Mouse (Mus musculus) heart, embryonic 11.5 days (tissue): ENCODE measurements at regions not wholly inside any gene's neighbourhood (a gene's known extent, or its start where the extent isn't known, plus 50 kb on each side); places are given as distances from the start of the nearest gene placed in this dataset.

ENCODE experiments used
- ATAC-seq: fragments of 200-750 bp; cut with Nextera tagmentation; replicated peaks from 2 replicates; pipeline ENCODE4 v1.8.0; 2017; ENCODE audit warnings: moderate library complexity; ENCODE audit not compliant: insufficient number of reproducible peaks, low FRiP score, low TSS enrichment
- H3K27ac ChIP-seq: fragments of 300-500 bp; sonication (generic); 2 replicates; pipeline ENCODE4 v1.5.1; 2014; ENCODE audit warnings: mild to moderate bottlenecking, low read depth, low read length
- H3K27me3 ChIP-seq: fragments of 300-500 bp; sonication (generic); 2 replicates; pipeline ENCODE4 v1.6.1; 2014; ENCODE audit warnings: mild to moderate bottlenecking, low read length, mixed read lengths; ENCODE audit not compliant: control insufficient read depth, insufficient read depth
- H3K36me3 ChIP-seq: fragments of 300-500 bp; sonication (generic); 2 replicates; pipeline ENCODE4 v1.6.1; 2014; ENCODE audit warnings: mild to moderate bottlenecking, low read length, moderate library complexity, mixed read lengths; ENCODE audit not compliant: control insufficient read depth, insufficient read depth
- H3K4me1 ChIP-seq: fragments of 300-500 bp; sonication (generic); 2 replicates; pipeline ENCODE4 v1.6.1; 2014; ENCODE audit warnings: low read length; ENCODE audit not compliant: control insufficient read depth, insufficient read depth
- H3K4me2 ChIP-seq: fragments of 300-500 bp; sonication (generic); 2 replicates; pipeline ENCODE4 v1.6.1; 2014; ENCODE audit warnings: mild to moderate bottlenecking, moderate library complexity
- H3K4me3 ChIP-seq: fragments of 300-500 bp; sonication (generic); 2 replicates; pipeline ENCODE4 v1.5.1; 2014; ENCODE audit warnings: low read depth, low read length
- H3K9ac ChIP-seq: fragments of 300-500 bp; sonication (generic); 2 replicates; pipeline ENCODE4 v1.6.1; 2014; ENCODE audit warnings: mild to moderate bottlenecking, low read depth, low read length, moderate library complexity
- H3K9me3 ChIP-seq: fragments of 300-500 bp; sonication (generic); replicated peaks from 2 replicates; pipeline ENCODE4 v1.6.1; 2016; ENCODE audit warnings: low read length; ENCODE audit not compliant: control insufficient read depth
- WGBS: fragments of 180-500 bp; shearing (Covaris S2); extraction: QIAGEN DNeasy Blood & Tissue Kit; methylation state at CpG from one replicate; pipeline ENCODE4 v1.1.7; 2014; ENCODE audit not compliant: insufficient replicate concordance; 5-methylcytosine and 5-hydroxymethylcytosine counted together

- Histone ChIP-seq H3K4me1 (no peaks in the 10 kb centered on the region; the same call in 1 of the 2 replicates), H3K9me3 (no peaks in the 10 kb centered on the region), H3K4me2 (no peak overlapping the region), H3K4me3 (no peak overlapping the region), H3K9ac (no peak overlapping the region), H3K27me3 (no peaks in the 10 kb centered on the region), H3K36me3 (no peaks in the 10 kb centered on the region), H3K27ac (no peak overlapping the region)
- no peak for ATAC-seq
- WGBS: 63% methylated on average over 4 of the region's 4 CpGs
These were observed 256.1 kb upstream of the Zpld1 start for GRCm38 (mm10) chr16:55553896-55554295.

- Histone ChIP-seq H3K4me2 (no peak overlapping the region), H3K4me3 (no peak overlapping the region), H3K27me3 (no peaks in the 10 kb centered on the region), H3K9ac (no peak overlapping the region), H3K36me3 (no peaks in the 10 kb centered on the region), H3K27ac (no peak overlapping the region), H3K9me3 (no peaks in the 10 kb centered on the region), H3K4me1 (no peaks in the 10 kb centered on the region; the same call in 1 of the 2 replicates)
- no peak for ATAC-seq
- WGBS: 92% methylated on average over 1 of the region's 1 CpGs
These were observed 253.6 kb upstream of the Zpld1 start for GRCm38 (mm10) chr16:55551348-55551747.

DNA sequence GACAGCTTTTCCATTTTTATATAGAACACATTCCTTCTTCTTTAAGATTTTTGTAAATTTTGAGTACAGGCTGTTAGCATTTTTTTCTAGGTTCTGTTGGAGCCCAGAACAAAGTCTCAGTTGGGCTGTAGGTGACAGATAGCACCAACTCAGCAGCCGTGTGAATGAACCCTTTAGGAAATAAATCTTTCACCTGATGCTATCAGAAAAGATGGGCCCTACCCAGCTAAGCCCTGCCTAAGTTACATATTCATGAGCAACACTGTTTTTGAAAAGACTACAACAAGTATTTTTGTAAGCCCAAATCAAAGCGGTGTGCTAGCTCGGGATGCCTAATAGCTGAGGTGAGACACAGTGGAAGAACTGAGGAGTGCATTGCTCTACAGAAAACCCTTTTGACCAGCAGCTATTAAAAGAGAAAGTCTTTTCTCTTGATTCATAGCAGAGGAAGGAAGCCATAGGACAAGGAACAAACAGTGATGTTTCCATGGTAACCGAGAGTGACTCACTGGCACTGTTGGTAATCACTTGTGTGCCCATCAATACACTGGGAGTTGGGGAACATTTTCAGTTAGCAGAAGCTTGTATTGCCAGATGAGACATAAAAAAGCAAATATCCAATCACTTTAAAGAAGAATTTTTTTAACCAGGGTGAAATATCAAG is 253.0 kb upstream of the Zpld1 start:
- H3K4me1 ChIP-seq: no peaks in the 10 kb centered on the region; the same call in 1 of the 2 replicates
- H3K9me3 ChIP-seq: no peaks in the 10 kb centered on the region
- H3K36me3 ChIP-seq: no peaks in the 10 kb centered on the region
- H3K4me3 ChIP-seq: no peak overlapping the region
- H3K9ac ChIP-seq: no peak overlapping the region
- no peaks in the 10 kb centered on the region for H3K27me3 ChIP-seq
- H3K27ac ChIP-seq: no peak overlapping the region
- 76% methylated on average over 4 of the region's 4 CpGs for WGBS
- no peak for ATAC-seq
- H3K4me2 ChIP-seq: no peak overlapping the region

DNA sequence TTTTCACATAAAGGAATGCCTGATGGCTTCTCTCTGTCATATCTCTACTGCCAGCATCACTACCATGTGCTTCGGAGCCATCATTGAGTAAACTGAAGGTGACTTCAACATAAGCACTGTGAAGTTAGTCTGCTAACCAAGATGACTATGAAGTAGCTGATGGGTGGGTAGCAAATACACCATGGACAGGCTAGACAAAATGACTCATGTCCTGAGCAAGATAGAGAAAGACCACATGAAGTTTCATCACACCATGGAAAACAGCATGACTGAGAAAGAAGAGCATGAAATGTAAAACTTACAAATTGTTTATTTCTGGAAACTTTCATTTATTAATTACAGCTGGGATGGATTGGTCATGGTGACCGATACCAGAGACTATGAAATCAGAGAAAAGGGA is 249.3 kb upstream of the Zpld1 start:
- ATAC-seq: no peak

GRCm38 (mm10) chr16:55540336-55541015 is 242.7 kb upstream of the Zpld1 start:
- H3K9ac ChIP-seq: no peak overlapping the region
- H3K4me3 ChIP-seq: no peak overlapping the region
- H3K36me3 ChIP-seq: no peaks in the 10 kb centered on the region
- H3K4me2 ChIP-seq: no peak overlapping the region
- WGBS: 71% methylated on average over 3 of the region's 3 CpGs
- no peaks in the 10 kb centered on the region for H3K27me3 ChIP-seq
- no peak for ATAC-seq
- H3K9me3 ChIP-seq: no peaks in the 10 kb centered on the region
- no peak overlapping the region for H3K27ac ChIP-seq
- no peaks in the 10 kb centered on the region for H3K4me1 ChIP-seq

More for the DNA sequence above, 249.3 kb upstream of the Zpld1 start:
- WGBS: 82% methylated on average over 2 of the region's 2 CpGs
- Histone ChIP-seq H3K4me1 (no peaks in the 10 kb centered on the region), H3K27ac (no peak overlapping the region), H3K4me3 (no peak overlapping the region), H3K9ac (no peak overlapping the region), H3K27me3 (no peaks in the 10 kb centered on the region), H3K9me3 (no peaks in the 10 kb centered on the region), H3K36me3 (no peaks in the 10 kb centered on the region), H3K4me2 (no peak overlapping the region)

- Histone ChIP-seq H3K9ac (no peak overlapping the region), H3K27me3 (no peaks in the 10 kb centered on the region), H3K27ac (no peak overlapping the region), H3K36me3 (no peaks in the 10 kb centered on the region), H3K4me2 (no peak overlapping the region), H3K9me3 (no peaks in the 10 kb centered on the region), H3K4me3 (no peak overlapping the region), H3K4me1 (no peaks in the 10 kb centered on the region)
- ATAC-seq: no peak
- 69% methylated on average over 1 of the region's 1 CpGs for WGBS
These were observed 241.4 kb upstream of the Zpld1 start for GRCm38 (mm10) chr16:55539179-55539578.

DNA sequence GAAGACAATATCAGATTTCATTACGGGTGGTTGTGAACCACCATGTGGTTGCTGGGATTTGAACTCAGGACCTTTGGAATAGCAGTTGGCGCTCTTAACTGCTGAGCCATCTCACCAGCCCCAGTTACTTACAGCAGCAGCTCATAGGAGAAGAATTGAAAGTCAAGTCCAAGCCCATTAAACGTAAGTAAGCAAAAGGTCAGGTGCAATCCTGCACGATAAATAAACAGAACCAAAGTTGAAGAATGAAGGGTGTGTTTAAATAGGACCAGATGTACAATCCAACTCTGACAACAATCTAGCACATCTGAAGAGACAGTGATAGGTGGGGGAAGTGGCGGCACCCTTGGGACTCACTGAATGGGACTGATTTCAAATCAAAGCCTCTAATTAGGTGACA is 239.8 kb upstream of the Zpld1 start:
- H3K9me3 ChIP-seq: no peaks in the 10 kb centered on the region
- no peaks in the 10 kb centered on the region for H3K27me3 ChIP-seq
- H3K4me2 ChIP-seq: no peak overlapping the region
- no peak overlapping the region for H3K9ac ChIP-seq
- no peak overlapping the region for H3K4me3 ChIP-seq
- no peak overlapping the region for H3K27ac ChIP-seq
- no peak for ATAC-seq
- H3K4me1 ChIP-seq: no peaks in the 10 kb centered on the region
- WGBS: 74% methylated on average over 5 of the region's 5 CpGs
- H3K36me3 ChIP-seq: no peaks in the 10 kb centered on the region

- Histone ChIP-seq H3K36me3 (no peaks in the 10 kb centered on the region), H3K27me3 (no peaks in the 10 kb centered on the region), H3K9ac (no peak overlapping the region), H3K4me3 (no peak overlapping the region), H3K4me1 (no peaks in the 10 kb centered on the region), H3K27ac (no peak overlapping the region), H3K9me3 (no peaks in the 10 kb centered on the region), H3K4me2 (no peak overlapping the region)
- no peak for ATAC-seq
- 71% methylated on average over 3 of the region's 3 CpGs for WGBS
These were observed 234.9 kb upstream of the Zpld1 start for GRCm38 (mm10) chr16:55532686-55533085.

DNA sequence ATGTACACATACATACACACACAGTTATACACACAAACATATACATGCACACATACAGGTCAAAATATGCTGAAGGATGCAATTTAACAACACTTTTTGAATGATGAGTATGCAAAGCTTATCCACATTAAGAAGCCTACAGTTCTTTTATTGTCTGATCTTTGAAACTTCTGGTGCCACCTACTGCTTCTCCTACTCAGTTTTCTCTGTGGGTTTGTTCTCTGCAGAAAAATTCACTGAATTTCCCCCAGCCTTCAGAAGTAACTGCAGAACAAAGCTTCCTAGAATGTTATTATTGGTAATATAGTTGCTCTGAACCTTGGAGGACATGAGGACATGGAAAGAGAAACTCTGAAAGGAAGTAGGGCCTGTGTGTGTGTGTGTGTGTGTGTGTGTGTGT is 233.1 kb upstream of the Zpld1 start:
- no peak for ATAC-seq
- no peak overlapping the region for H3K4me3 ChIP-seq
- H3K9me3 ChIP-seq: no peaks in the 10 kb centered on the region
- no peak overlapping the region for H3K27ac ChIP-seq
- H3K9ac ChIP-seq: no peak overlapping the region
- no peak overlapping the region for H3K4me2 ChIP-seq
- no peaks in the 10 kb centered on the region for H3K4me1 ChIP-seq
- H3K27me3 ChIP-seq: no peaks in the 10 kb centered on the region
- H3K36me3 ChIP-seq: no peaks in the 10 kb centered on the region
